Mouse (Mus musculus): ENCODE measurements at regions not wholly inside any gene's neighbourhood (a gene's known extent, or its start where the extent isn't known, plus 50 kb on each side); places are given as distances from the start of the nearest gene placed in this dataset.
"Not testable (repeated sequence)": the region's sequence is repeated elsewhere in the genome, so short reads cannot be mapped to it uniquely, and the experiment has no call there.

- DNase-seq: no peak
Observed at GRCm38 (mm10) chr2:166474601-166475000, 239.0 kb downstream of the Prex1 start.

- DNase-seq: no peak
Observed at GRCm38 (mm10) chr2:166471257-166471753, 242.3 kb downstream of the Prex1 start.

- no peak for DNase-seq
Observed at GRCm38 (mm10) chr2:166469046-166469593, 244.5 kb downstream of the Prex1 start.

- DNase-seq: no peak
Observed at GRCm38 (mm10) chr2:166467137-166467536, 246.5 kb downstream of the Prex1 start.

- no peak for DNase-seq
Observed at GRCm38 (mm10) chr2:166465531-166465930, 248.1 kb downstream of the Prex1 start.

- DNase-seq: no peak
Observed at GRCm38 (mm10) chr2:166463539-166463938, 250.1 kb downstream of the Prex1 start.

- DNase-seq: no peak
Observed at GRCm38 (mm10) chr2:166461956-166462355, 251.7 kb downstream of the Prex1 start.

GRCm38 (mm10) chr2:166461103-166461502 is 252.5 kb downstream of the Prex1 start:
- no peak for DNase-seq

- DNase-seq: no peak
Observed at GRCm38 (mm10) chr2:166459955-166460354, 253.7 kb downstream of the Prex1 start.

- no peak for DNase-seq
Observed at GRCm38 (mm10) chr2:166458953-166459352, 254.7 kb downstream of the Prex1 start.

GRCm38 (mm10) chr2:166457381-166458172 is 256.1 kb downstream of the Prex1 start:
- DNase-seq: no peak

GRCm38 (mm10) chr2:166454160-166454888 is 259.3 kb downstream of the Prex1 start:
- peak; percentile 12 for DNase-seq

- no peak for DNase-seq
Observed at GRCm38 (mm10) chr2:166450964-166451363, 262.7 kb downstream of the Prex1 start.

- DNase-seq: no peak
Observed at GRCm38 (mm10) chr2:166450380-166450779, 263.3 kb downstream of the Prex1 start.

- no peak for DNase-seq
Observed at GRCm38 (mm10) chr2:166448724-166449123, 264.9 kb downstream of the Prex1 start.

- peak; percentile 30 for DNase-seq
Observed at GRCm38 (mm10) chr2:166448161-166448560, 265.5 kb downstream of the Prex1 start.

- no peak for DNase-seq
Observed at GRCm38 (mm10) chr2:166446536-166446935, 267.1 kb downstream of the Prex1 start.

GRCm38 (mm10) chr2:166445824-166446223 is 267.8 kb downstream of the Prex1 start:
- DNase-seq: not testable (repeated sequence)

- DNase-seq: no peak
Observed at GRCm38 (mm10) chr2:166442997-166443396, 270.6 kb downstream of the Prex1 start.

GRCm38 (mm10) chr2:166439847-166440775 is 273.5 kb downstream of the Prex1 start:
- DNase-seq: no peak

- DNase-seq: no peak
Observed at GRCm38 (mm10) chr2:166438207-166438606, 275.4 kb downstream of the Prex1 start.

GRCm38 (mm10) chr2:166434554-166434953 is 279.1 kb downstream of the Prex1 start:
- no peak for DNase-seq

All from cerebellum, adult 11-12 months (tissue).